Mouse (Mus musculus): ENCODE data around the gene Map4k2. TPM values are rescaled to one million over a fixed set of nuclear protein-coding genes. Genes with fewer than 3 reads are reported as not detected.

Map4k2 gene
- 100 to 1,000 TPM in 7 of 26 experiments, 10 to 100 TPM in 19; 36.0 to 138 (median 82.2) TPM for total RNA-seq (2018; cell fraction: chromatin; rRNA removed)
- total RNA-seq (2018; cell fraction: cytosol; rRNA removed): 10 to 100 TPM in 3 of 26 experiments, 1 to 10 TPM in 23; 5.7 to 12.4 (median 8.4) TPM
- 10 to 100 TPM; 16.9 to 81.8 (median 38.2) TPM for total RNA-seq (2018; cell fraction: nucleus; rRNA removed)
- polyA plus RNA-seq (2018): 6.8 to 15.8 TPM (median 8.5 TPM) in 3 replicates

- Histone ChIP-seq H3K36me3 (ENCODE audit: inconsistent target) (peaks cover 9% of the 10 kb centered on the region; the same call in 1 of the 2 replicates), H3K79me2 (ENCODE audit: inconsistent target) (no peaks in the 10 kb centered on the region), H3K27ac (peak within 1 kb of the TSS; percentile 74), H3K4me3 (ENCODE audit: inconsistent target) (peak within 1 kb of the TSS; percentile 54)
- 1% methylated on average over 72 of the region's 72 CpGs for WGBS (ENCODE audit: missing documents)
Observed at GRCm38 (mm10) chr19:6340524-6341452, at the start of gene Map4k2. Gene Map4k2 (plus strand): TSS chr19:6341135.

GRCm38 (mm10) chr19:6292262-6292661 lies 48.7 kb upstream of the Map4k2 start:
- 96% methylated on average over 5 of the region's 5 CpGs for WGBS (ENCODE audit: missing documents)
- H3K36me3 ChIP-seq (ENCODE audit: inconsistent target): peaks cover 3% of the 10 kb centered on the region; the same call in 1 of the 2 replicates
- peak overlapping the region; percentile 91 for H3K27ac ChIP-seq
- no peak overlapping the region for H3K4me3 ChIP-seq (ENCODE audit: inconsistent target)
- peaks cover 77% of the 10 kb centered on the region for H3K79me2 ChIP-seq (ENCODE audit: inconsistent target)

GRCm38 (mm10) chr19:6294301-6294700 lies 46.6 kb upstream of the Map4k2 start:
- H3K4me3 ChIP-seq (ENCODE audit: inconsistent target): no peak overlapping the region
- H3K36me3 ChIP-seq (ENCODE audit: inconsistent target): peaks cover 3% of the 10 kb centered on the region; the same call in 1 of the 2 replicates
- H3K27ac ChIP-seq: peak overlapping the region; percentile 91
- H3K79me2 ChIP-seq (ENCODE audit: inconsistent target): peaks cover 71% of the 10 kb centered on the region
- WGBS (ENCODE audit: missing documents): 97% methylated on average over 11 of the region's 17 CpGs

- Histone ChIP-seq H3K27ac (peak overlapping the region; percentile 99), H3K36me3 (ENCODE audit: inconsistent target) (peaks cover 3% of the 10 kb centered on the region; the same call in 1 of the 2 replicates)
- WGBS (ENCODE audit: missing documents): 78% methylated on average over 5 of the region's 5 CpGs
Observed at GRCm38 (mm10) chr19:6296551-6297210, 44.3 kb upstream of the Map4k2 start.

GRCm38 (mm10) chr19:6297641-6298040 lies 43.3 kb upstream of the Map4k2 start:
- Histone ChIP-seq H3K4me3 (ENCODE audit: inconsistent target) (no peak overlapping the region), H3K79me2 (ENCODE audit: inconsistent target) (peaks cover 38% of the 10 kb centered on the region), H3K27ac (peak overlapping the region; percentile 99), H3K36me3 (ENCODE audit: inconsistent target) (peaks cover 3% of the 10 kb centered on the region; the same call in 1 of the 2 replicates)
- 2% methylated on average over 9 of the region's 9 CpGs for WGBS (ENCODE audit: missing documents)

More at GRCm38 (mm10) chr19:6296551-6297210, 44.3 kb upstream of the Map4k2 start:
- no peak overlapping the region for H3K4me3 ChIP-seq (ENCODE audit: inconsistent target)
- H3K79me2 ChIP-seq (ENCODE audit: inconsistent target): peaks cover 47% of the 10 kb centered on the region

- WGBS (ENCODE audit: missing documents): 69% methylated on average over 4 of the region's 4 CpGs
- Histone ChIP-seq H3K27ac (peak overlapping the region; percentile 99), H3K79me2 (ENCODE audit: inconsistent target) (peaks cover 37% of the 10 kb centered on the region), H3K36me3 (ENCODE audit: inconsistent target) (peaks cover 3% of the 10 kb centered on the region; the same call in 1 of the 2 replicates), H3K4me3 (ENCODE audit: inconsistent target) (no peak overlapping the region; the same call in 1 of the 2 replicates)
Observed at GRCm38 (mm10) chr19:6299003-6299402, 41.9 kb upstream of the Map4k2 start.

GRCm38 (mm10) chr19:6299450-6300267 lies 41.3 kb upstream of the Map4k2 start:
- 23% methylated on average over 7 of the region's 7 CpGs for WGBS (ENCODE audit: missing documents)
- Histone ChIP-seq H3K4me3 (ENCODE audit: inconsistent target) (no peak overlapping the region; the same call in 1 of the 2 replicates), H3K27ac (peak overlapping the region; percentile 99), H3K79me2 (ENCODE audit: inconsistent target) (peaks cover 30% of the 10 kb centered on the region), H3K36me3 (ENCODE audit: inconsistent target) (peaks cover 3% of the 10 kb centered on the region; the same call in 1 of the 2 replicates)

- Histone ChIP-seq H3K4me3 (ENCODE audit: inconsistent target) (no peak overlapping the region), H3K79me2 (ENCODE audit: inconsistent target) (peaks cover 23% of the 10 kb centered on the region), H3K27ac (peak overlapping the region; percentile 99), H3K36me3 (ENCODE audit: inconsistent target) (no peaks in the 10 kb centered on the region)
- WGBS (ENCODE audit: missing documents): 80% methylated on average over 7 of the region's 7 CpGs
Observed at GRCm38 (mm10) chr19:6300402-6300841, 40.5 kb upstream of the Map4k2 start.

GRCm38 (mm10) chr19:6302114-6302513 lies 38.8 kb upstream of the Map4k2 start:
- H3K27ac ChIP-seq: no peak overlapping the region
- WGBS (ENCODE audit: missing documents): 94% methylated on average over 5 of the region's 5 CpGs
- H3K79me2 ChIP-seq (ENCODE audit: inconsistent target): peaks cover 14% of the 10 kb centered on the region
- no peaks in the 10 kb centered on the region for H3K36me3 ChIP-seq (ENCODE audit: inconsistent target)
- H3K4me3 ChIP-seq (ENCODE audit: inconsistent target): no peak overlapping the region

GRCm38 (mm10) chr19:6302522-6302921 lies 38.4 kb upstream of the Map4k2 start:
- Histone ChIP-seq H3K4me3 (ENCODE audit: inconsistent target) (no peak overlapping the region), H3K79me2 (ENCODE audit: inconsistent target) (peaks cover 14% of the 10 kb centered on the region), H3K36me3 (ENCODE audit: inconsistent target) (no peaks in the 10 kb centered on the region), H3K27ac (no peak overlapping the region)
- 27% methylated on average over 4 of the region's 4 CpGs for WGBS (ENCODE audit: missing documents)

GRCm38 (mm10) chr19:6303831-6304230 lies 37.1 kb upstream of the Map4k2 start:
- peaks cover 4% of the 10 kb centered on the region for H3K79me2 ChIP-seq (ENCODE audit: inconsistent target)
- H3K27ac ChIP-seq: no peak overlapping the region
- H3K4me3 ChIP-seq (ENCODE audit: inconsistent target): no peak overlapping the region
- no peaks in the 10 kb centered on the region for H3K36me3 ChIP-seq (ENCODE audit: inconsistent target)
- 94% methylated on average over 6 of the region's 6 CpGs for WGBS (ENCODE audit: missing documents)

- Histone ChIP-seq H3K4me3 (ENCODE audit: inconsistent target) (no peak overlapping the region), H3K36me3 (ENCODE audit: inconsistent target) (no peaks in the 10 kb centered on the region), H3K27ac (no peak overlapping the region), H3K79me2 (ENCODE audit: inconsistent target) (no peaks in the 10 kb centered on the region)
- WGBS (ENCODE audit: missing documents): 25% methylated on average over 5 of the region's 5 CpGs
Observed at GRCm38 (mm10) chr19:6304787-6305516, 36.0 kb upstream of the Map4k2 start.

GRCm38 (mm10) chr19:6305517-6306115 lies 35.3 kb upstream of the Map4k2 start:
- H3K79me2 ChIP-seq (ENCODE audit: inconsistent target): no peaks in the 10 kb centered on the region
- H3K4me3 ChIP-seq (ENCODE audit: inconsistent target): peak overlapping the region; percentile 17; the same call in 1 of the 2 replicates
- H3K27ac ChIP-seq: peak overlapping the region; percentile 29; the same call in 1 of the 2 replicates
- 79% methylated on average over 8 of the region's 8 CpGs for WGBS (ENCODE audit: missing documents)
- no peaks in the 10 kb centered on the region for H3K36me3 ChIP-seq (ENCODE audit: inconsistent target)
